Mouse (Mus musculus) gastrocnemius, postnatal 14 days (tissue): ENCODE data around the gene Dnaaf2. TPM values are rescaled to one million over a fixed set of nuclear protein-coding genes. Genes with fewer than 3 reads are reported as not detected.

Source experiments
- DNase-seq: peaks from one replicate; pipeline ENCODE4 v3.0.0; 2021; ENCODE audit warnings: mixed read lengths
- intact Hi-C: fragments of 180-260 bp; cut with DNase I; formaldehyde crosslinking; loops from one replicate; pipeline ENCODE4 v1.15.1; 2025; ENCODE audit warnings: low total_unique reads
- total RNA-seq, 2 experiments: library from RNA; stranded (reverse); gene quantifications; 2 replicates each; pipeline ENCODE4 v1.2.3; 2021

Dnaaf2 gene
- total RNA-seq, 2 experiments from 2014 or later, result 0.24 to 0.66 TPM

DNA sequence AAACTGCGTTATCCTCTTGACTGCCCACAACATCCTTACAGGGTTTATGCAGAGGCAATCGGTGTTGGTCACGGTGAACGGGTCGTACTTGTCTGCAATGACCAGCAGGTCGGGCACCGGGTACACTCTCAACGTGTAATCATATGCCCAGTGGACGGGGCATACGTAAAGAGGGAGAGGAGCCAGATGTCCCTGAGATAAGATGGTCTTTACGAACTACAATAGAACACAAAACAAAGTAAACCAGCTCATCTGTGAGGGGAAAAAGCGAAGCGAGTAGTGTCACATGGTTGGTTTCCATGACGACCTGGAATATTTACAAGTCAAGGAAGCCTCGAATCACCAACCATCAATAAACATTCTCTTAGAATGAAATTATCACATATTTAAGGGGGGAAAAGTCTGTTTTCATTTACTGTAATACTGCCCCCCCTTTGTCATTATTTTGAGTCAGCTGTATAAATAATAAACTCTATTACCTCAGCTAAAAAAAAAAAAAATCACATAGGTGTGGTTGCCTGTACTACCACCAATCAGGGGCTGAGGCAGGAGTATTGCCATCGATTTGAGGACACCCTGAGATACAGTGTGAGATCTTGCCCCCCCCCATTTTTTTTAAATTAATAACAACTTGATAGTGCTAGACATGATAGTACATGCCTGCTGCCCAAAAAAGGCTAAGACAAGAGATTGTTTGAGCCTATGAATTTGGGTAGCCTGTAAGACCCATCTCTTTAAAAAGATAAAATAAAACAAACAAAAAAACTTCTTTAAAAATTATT, 6.0 kb upstream of the Dnaaf2 start, which contains the start of gene Gm49384:
Gene Gm49384, minus strand, starts transcription at position 216 of the 782 bp plus-strand sequence.
- DNase-seq, result no peak
- intact Hi-C loops, result no loop called here

DNA sequence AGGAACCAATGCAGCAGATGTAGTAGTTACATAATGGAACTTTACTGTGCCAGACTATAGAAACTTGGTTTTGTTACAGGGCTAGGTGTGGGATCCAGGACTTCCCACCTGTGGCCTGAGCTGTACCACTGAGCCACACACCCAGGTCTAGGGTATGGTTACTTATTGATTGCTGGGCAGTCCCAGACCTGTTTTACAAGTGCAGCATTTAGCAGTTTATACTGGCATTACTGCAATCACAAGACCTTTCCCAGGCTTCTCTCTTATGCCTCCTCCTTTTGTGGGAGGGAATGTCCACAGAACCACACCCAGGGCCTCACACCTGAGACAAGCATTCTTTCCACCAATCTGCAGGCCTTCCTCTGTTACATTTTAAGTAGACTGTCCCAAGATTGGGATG, 756 bp upstream of the Dnaaf2 start:
- intact Hi-C loops, result no loop called here
- no peak for DNase-seq

DNA sequence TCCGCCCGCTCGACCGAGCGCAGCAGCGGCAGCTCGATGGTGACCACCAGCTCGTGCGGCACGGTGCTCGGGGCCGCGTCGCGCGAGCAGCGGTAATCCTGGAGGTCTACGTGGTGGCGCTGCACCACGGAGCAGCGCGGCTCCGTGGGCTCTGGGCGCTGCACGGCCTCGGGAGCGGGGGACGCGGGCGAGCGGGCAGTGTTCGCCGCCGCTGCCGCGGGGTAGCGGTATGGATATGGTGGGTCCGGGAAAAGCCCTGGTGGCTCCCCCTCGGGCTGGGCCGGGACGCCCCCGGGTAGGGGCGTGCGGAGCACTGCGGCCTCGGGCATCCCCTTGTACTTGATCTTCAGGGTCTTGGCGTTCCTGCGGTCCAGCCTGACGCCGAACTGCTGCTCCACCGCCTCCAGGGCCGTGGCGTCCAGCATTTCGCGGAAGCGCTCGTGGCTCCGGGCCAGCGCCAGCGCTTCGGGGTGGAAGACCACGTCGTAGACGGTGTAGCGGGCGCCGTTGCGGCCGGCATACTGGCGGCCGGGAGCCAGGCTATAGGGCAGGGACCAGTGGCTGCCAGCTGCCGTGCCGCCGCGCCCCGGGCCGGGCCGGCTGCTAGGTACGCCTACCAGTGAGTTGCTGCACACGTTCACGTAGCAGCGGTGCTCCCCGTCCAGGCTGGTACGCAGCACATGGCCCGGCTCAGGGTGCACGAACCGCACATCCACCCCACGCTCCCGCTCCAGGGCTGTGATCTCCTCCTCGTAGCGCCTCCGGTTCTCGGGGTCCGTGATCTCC, 658 bp downstream of the Dnaaf2 start:
- DNase-seq, result peak; percentile 64
- intact Hi-C loops, result no loop called here

DNA sequence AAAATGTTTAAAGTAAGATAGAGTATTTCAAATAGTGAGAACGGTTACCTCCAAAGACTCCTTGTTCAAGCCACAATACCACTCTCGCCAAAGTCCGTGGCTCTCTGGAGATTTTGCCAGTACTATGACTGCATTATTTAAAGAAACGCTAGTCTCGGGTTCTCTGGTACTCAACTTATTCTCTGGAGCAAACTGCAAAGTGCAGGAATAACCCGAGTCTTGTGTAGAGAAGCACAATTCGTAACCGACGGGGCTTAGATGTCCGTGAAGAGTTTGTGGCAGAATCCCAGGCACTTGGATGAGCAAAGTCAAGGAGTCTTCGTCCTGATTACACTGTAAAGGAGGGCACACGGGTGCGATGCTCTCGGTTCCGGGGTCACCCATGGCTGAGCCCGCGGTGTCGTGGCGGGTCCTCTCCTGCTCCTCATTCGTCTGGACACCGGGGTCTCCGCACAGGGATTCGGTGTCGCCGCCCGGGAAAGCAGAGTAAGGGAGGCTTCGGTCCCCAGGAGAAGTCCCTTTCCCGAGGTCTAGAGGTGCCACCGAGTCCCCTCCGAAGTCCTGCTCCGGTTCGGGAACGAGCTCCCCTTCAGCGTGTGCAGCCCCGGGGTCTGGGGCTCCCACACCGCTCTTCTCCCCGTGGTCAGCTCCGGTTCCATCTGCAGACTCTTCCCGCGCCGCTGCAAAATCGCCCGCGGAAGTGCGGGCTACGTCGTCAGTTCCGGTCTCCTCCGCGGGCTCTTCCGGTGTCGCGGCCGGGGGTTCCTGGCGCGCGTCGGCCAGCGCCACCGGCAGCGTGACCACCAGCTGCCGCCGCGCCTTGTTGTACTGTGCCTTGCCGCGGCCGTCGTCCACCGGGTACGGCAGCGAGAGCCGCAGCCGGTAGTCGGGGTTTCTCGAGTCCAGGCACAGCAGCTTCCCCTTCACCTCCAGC, 1.5 kb downstream of the Dnaaf2 start, which contains the start of gene Gm49383:
Gene Gm49383, minus strand, starts transcription at position 661 of the 934 bp plus-strand sequence.
- intact Hi-C loops, result no loop called here
- peak; percentile 70 for DNase-seq

DNA sequence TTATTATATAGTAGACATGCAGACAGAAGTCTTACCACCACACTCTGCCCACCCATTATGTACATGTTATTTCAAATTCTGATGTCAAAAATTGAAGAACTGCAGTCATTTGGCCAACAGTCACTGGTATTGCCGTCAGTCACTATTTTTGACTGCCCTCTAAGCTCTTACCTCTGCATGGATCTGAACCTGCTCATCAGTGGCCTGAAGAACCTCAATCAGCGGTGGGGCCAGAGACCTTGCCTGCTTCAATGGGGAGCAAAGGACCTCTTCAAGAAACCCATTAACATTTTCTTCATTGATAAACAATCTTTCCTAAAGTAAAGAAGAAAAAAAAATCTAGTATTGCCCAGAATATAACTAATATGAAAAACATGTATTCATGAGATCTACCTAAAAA, 5.6 kb downstream of the Dnaaf2 start:
- DNase-seq, result no peak
- intact Hi-C loops, result no loop called here

DNA sequence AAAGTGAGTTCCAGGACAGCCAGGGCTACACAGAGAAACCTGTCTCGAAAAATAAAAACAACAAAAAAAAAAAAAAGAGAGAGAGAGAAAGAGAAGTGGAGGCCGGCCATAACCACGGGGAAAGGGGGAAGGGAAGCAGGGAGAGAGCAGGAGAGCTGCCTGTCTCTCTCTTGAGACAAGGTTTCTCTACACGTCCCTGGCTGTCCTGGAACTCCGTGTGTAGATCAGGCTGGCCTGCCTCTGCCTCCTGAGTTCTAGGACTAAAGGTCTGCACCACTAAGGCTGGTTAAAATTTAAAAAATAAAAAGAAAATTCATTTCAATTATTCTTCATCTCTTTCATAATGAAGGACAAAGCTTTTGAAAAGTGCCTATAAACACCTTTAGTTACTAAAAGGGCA, 6.8 kb downstream of the Dnaaf2 start:
- intact Hi-C loops, result no loop called here

DNA sequence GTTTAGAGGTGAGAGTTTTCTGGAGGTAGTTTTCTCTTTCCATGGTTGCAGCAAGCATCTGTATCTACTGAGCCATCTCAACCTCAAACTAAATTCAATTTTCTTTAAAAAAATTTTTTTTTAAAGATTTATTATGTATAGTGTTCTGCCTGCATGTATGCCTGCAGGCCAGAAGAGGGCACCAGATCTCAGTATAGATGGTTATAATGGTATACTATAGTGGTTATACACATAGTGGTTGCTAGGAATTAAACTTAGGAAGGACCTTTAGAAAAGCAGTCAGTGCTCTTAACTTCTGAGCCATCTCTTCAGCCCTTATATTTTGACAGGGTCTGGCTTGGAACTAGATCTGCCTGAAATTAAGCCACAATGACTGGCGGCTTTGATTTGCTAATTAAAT, 7.7 kb downstream of the Dnaaf2 start:
- intact Hi-C loops, result no loop called here
- DNase-seq, result no peak

More for the DNA sequence above, 6.8 kb downstream of the Dnaaf2 start:
- DNase-seq, result no peak

DNA sequence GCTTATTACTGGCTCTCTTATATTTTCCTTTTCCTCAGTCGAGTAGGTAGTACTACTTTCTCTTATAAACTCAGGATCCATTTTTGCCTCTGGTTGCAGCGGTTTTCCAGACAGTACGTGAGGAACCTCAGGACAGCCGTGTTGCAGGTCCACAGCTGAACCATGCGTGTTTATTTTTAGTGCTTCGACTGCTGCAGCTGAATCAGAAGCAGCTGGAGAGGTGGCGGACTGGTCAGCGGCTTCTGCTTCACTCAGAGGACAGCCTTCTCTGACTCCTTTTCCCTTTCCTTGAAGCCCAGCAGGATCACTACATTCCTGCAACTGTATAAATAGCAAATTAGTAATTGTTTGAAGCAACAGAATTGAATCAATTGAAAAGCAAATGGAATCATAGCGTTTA, 8.2 kb downstream of the Dnaaf2 start:
- no peak for DNase-seq
- intact Hi-C loops, result no loop called here

DNA sequence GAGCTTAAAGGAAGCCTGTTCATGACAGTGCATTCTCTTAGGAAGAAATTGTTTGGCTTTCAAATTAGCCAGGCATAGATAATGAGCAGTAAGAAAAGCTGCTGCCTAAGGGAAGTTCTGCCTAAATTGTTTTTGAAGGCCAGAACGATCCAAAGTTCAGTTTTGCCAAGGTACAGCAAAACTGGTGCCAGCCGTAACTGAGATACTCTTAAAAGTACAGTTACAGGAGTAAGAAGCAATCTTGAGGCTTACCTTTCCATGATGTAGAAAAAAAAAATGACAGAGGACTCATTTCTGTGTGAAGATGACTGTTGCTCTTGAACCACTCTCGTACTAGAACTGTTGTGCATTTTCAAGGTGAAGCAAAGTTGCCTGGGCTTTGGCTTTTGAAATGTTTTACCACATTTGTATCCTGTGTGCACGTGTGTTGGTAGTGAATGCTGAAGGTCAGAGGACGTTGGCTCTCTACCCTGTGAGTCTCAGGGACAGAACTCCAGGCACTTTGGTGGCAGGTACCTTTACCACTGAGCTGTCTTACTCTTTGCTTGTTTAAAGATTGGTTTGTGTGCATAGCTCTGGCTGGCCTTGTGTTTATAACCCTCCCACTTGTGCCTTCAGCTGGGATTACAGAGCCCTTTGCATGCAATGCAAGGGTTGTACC, 11.3 kb downstream of the Dnaaf2 start:
- intact Hi-C loops, result loop anchor here (10.0 kb wide), 1 partner anchor 408 kb away; no protein-coding TSS in a partner anchor
- DNase-seq, result no peak

DNA sequence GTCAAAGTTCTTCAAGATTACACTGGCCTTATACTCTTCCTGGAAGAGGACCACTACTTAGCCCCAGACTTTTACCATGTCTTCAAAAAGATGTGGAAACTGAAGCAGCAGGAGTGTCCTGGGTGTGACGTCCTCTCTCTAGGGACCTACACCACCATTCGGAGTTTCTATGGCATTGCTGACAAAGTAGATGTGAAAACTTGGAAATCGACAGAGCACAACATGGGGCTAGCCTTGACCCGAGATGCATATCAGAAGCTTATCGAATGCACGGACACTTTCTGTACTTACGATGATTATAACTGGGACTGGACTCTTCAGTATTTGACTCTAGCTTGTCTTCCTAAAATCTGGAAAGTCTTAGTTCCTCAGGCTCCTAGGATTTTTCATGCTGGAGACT, 12.9 kb downstream of the Dnaaf2 start:
- intact Hi-C loops, result loop anchor here (10.0 kb wide), 1 partner anchor 409 kb away; no protein-coding TSS in a partner anchor
- no peak for DNase-seq

DNA sequence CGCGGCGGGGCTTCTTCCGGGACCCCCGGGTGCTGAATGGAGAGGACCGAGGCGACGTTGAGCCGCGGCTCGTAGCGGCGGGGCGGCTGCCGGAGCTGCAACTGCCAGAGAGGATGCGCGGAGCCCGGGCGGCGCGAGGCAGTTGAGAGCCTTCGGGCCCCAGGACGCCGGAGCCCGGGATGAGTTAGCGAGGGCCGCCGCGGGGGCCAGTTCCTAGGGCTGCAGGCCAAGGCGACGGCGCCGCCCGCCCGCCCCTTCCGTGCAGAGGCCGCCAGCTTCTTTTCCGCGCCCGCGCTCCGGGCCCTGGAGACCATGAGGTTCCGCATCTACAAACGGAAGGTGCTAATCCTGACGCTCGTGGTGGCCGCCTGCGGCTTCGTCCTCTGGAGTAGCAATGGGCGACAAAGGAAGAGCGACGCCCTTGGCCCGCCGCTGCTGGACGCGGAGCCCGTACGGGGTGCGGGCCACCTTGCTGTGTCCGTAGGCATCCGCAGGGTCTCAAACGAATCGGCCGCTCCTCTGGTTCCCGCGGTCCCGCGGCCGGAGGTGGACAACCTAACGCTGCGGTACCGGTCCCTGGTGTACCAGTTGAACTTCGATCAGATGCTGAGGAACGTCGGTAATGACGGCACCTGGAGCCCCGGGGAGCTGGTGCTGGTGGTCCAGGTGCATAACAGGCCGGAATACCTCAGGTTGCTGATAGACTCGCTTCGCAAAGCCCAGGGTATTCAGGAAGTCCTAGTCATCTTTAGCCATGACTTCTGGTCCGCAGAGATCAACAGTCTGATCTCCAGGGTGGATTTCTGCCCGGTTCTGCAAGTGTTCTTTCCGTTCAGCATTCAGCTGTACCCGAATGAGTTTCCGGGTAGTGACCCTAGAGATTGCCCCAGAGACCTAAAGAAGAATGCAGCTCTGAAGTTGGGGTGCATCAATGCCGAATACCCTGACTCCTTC, 13.6 kb downstream of the Dnaaf2 start:
- intact Hi-C loops, result loop anchor here (10.0 kb wide), 1 partner anchor 410 kb away; no protein-coding TSS in a partner anchor
- peak; percentile 67 for DNase-seq

DNA sequence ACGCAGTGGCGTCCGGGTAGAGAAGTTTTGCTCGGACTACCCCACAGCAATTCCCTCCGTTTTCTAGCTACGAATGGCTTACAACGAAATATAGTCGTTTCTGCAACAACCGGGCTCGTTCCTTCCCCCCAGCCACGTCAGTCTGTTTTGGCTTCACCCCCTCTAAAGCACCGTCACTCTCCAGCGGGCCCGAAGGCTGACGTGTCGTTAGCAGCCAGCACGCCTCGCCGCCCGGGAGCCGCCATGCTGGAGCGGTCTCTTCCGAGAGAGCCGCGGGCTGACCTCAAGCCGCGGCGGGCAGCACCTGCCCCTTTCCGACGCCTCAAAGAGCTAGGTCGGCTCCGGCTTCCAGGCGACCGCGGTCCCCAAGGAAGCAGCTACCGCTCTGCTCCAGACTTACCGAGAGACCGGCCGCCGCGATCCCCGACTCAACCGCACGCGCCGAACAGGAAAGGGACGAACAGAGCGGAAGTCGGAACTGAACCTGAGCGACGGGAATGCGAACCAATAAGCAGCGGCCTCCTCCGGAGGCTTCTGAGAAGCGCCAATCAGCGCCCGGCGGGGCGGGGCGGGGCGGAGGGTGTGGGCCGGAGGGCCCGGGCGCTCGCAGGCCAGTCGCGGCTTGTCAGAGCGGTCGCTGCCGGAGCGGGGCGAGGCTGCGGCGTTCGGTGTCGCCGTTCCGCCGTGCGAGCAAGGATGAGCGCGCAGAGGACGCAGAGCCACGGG, 14.5 kb downstream of the Dnaaf2 start, which contains the start of the genes Rpl36al and Mgat2:
Gene Rpl36al, minus strand, starts transcription at position 501 of the 726 bp plus-strand sequence.
Gene Mgat2, plus strand, starts transcription at position 575 of the 726 bp plus-strand sequence.
- DNase-seq, result peak; percentile 99
- intact Hi-C loops, result loop anchor here (10.0 kb wide), 1 partner anchor 411 kb away; no protein-coding TSS in a partner anchor

DNA sequence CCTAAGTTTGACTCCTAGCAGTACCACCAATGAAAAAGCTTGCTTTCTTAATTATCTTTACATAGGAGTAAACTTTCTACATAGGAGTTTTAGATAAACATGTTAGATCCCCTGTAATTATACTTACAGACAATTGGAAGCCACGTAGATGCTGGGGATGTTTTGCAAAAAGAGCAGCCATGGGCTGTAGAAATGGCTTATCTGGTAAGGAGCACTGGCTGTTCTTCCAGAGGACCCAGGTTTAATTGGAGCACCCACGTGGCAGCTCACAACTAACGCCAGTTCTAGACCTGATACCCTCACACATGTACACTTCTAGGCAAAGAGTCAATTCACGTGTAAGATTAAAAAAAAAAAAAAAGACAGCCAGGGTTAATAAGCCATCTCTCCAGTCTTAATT, 16.4 kb downstream of the Dnaaf2 start:
- no peak for DNase-seq
- intact Hi-C loops, result loop anchor here (10.0 kb wide), 1 partner anchor 413 kb away; no protein-coding TSS in a partner anchor

DNA sequence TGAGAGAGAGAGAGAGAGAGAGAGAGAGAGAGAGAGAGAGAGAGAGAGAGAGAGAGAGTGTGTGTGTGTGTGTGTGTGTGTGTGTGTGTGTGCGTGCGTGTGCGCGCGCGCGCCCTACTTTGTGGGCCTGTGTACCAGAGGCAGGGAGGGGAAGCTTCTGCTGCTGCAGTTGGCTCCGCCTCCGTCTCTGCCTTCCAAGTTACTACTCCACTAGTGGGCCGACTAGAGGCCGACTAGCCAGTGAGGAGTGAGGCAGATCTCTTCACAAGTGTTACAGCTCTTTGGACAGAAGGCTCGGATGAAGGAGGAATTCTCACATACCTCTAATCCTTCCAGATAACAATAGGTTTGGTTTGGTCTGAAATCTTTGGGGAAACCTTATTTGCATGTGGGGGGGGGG, 18.9 kb downstream of the Dnaaf2 start:
- no peak for DNase-seq
- intact Hi-C loops, result no loop called here

DNA sequence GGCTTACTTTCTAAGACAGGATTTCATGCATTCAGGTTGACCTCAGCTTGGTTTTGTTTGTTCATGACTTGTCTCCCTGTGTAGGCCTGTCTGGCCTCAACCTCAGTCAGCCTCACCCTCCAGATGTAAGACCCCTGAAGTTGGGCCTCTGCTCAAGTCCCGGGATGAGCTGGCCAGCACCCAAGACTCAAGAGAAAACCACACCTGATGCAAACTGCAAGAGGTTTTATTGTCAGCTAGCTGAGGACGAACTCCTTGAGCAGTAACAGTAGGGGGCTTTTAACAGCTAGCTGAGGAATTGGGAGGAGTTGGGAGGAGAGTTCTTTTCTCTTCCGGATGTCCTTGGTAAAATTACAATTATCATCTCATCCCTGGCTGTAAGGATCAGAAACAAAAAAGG, 20.7 kb downstream of the Dnaaf2 start:
- no peak for DNase-seq
- intact Hi-C loops, result no loop called here

DNA sequence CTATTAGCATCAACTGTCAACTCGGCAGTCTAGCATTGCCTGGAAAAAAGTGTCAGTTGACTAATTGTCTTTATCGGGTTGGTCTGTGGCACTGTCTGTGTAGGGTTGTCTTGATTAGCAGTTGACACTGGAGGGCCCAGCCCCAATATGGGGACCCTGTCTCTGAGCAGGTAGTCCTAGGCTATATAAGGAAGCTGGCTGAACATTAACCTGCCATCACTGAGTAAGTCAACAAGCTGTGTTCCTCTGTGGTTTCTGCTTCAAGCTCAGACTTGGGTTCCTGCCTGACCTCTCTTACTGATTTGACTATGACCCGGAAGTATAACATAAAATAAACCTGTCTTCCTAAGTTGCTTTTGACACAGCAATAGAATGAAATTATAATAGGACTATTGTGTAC, 22.3 kb downstream of the Dnaaf2 start:
- no peak for DNase-seq
- intact Hi-C loops, result no loop called here

DNA sequence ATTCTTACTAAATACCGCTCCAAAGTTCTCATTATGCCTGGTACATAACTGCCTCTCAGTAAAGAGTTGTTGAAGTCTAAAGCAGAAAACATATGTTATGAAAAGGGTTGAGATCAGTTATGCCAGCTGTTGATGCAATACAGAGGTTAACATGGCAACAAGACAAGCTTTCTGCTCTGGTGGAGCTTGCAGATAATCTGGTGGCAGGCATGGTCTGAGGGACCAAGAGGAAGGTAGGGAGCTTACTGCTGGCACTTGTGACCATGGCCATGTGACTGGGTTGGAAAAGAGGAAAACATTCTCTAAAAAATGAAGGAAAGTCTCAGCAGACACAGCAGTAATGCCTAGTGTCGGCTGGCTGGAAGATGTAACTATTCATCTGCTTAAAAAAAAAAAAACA, 26.9 kb downstream of the Dnaaf2 start:
- intact Hi-C loops, result no loop called here
- DNase-seq, result no peak
